Mouse (Mus musculus) hematopoietic stem cell, adult 5-6 weeks (primary cell): ENCODE results near the gene Gm17087. TPM values are rescaled to one million over a fixed set of nuclear protein-coding genes. Genes with fewer than 3 reads are reported as not detected.

Experiments used
- ATAC-seq, 2 experiments: fragments of 125-278 bp in 1 of 2; replicated peaks in 1 of 2; 2 replicates each; pipeline ENCODE4 v1.8.0; 2016 to 2017; ENCODE audit warnings: inconsistent platforms in 2 of 2, mild to moderate bottlenecking in 2 of 2, moderate number of reproducible peaks in 2 of 2, low read depth in 1 of 2, moderate TSS enrichment in 1 of 2; ENCODE audit not compliant: low FRiP score in 2 of 2, poor library complexity in 2 of 2, severe bottlenecking in 2 of 2, insufficient read depth in 1 of 2, low TSS enrichment in 1 of 2
- total RNA-seq: library from RNA; stranded (forward); fragments of 172-1452, 232-1000 nt; gene quantifications from 2 replicates; pipeline ENCODE4 v1.2.3, GENCODE M21; 2017

Gene Gm17087
- total RNA-seq, 1 experiment from 2014 or later: not detected

- no peak for ATAC-seq
Observed at GRCm38 (mm10) chr17:8553601-8554000, 13.1 kb downstream of the Gm17087 start.

- no peak for ATAC-seq
Observed at GRCm38 (mm10) chr17:8552346-8553035, 14.3 kb downstream of the Gm17087 start.

- ATAC-seq: no peak
Observed at GRCm38 (mm10) chr17:8551641-8552040, 15.1 kb downstream of the Gm17087 start.

- no peak for ATAC-seq
Observed at GRCm38 (mm10) chr17:8548733-8549132, 18.0 kb downstream of the Gm17087 start.

GRCm38 (mm10) chr17:8546366-8546765, 20.4 kb downstream of the Gm17087 start:
- no peak for ATAC-seq

- ATAC-seq: no peak
Observed at GRCm38 (mm10) chr17:8541974-8542538, 24.7 kb downstream of the Gm17087 start.

- no peak for ATAC-seq
Observed at GRCm38 (mm10) chr17:8538102-8538501, 28.6 kb downstream of the Gm17087 start.

- ATAC-seq: no peak
Observed at GRCm38 (mm10) chr17:8536522-8536921, 30.2 kb downstream of the Gm17087 start.

GRCm38 (mm10) chr17:8533828-8534227, 32.9 kb downstream of the Gm17087 start:
- ATAC-seq: no peak

- no peak for ATAC-seq
Observed at GRCm38 (mm10) chr17:8532609-8533008, 34.1 kb downstream of the Gm17087 start.

- ATAC-seq: no peak
Observed at GRCm38 (mm10) chr17:8528641-8529040, 38.1 kb downstream of the Gm17087 start.

GRCm38 (mm10) chr17:8526815-8527261, 39.9 kb downstream of the Gm17087 start:
- no peak for ATAC-seq

GRCm38 (mm10) chr17:8525971-8526740, 40.6 kb downstream of the Gm17087 start:
- peak; percentile 29 to 38; a peak in 3 of 4 replicates for ATAC-seq

GRCm38 (mm10) chr17:8525225-8525721, 41.5 kb downstream of the Gm17087 start, which contains the start of gene Pde10a:
Gene Pde10a (plus strand): TSS chr17:8525372.
- no peak for ATAC-seq

GRCm38 (mm10) chr17:8524387-8525165, 42.2 kb downstream of the Gm17087 start:
- peak in 1 of 2 experiments; percentile 52; a peak in 2 of 4 replicates for ATAC-seq

- no peak for ATAC-seq
Observed at GRCm38 (mm10) chr17:8523986-8524385, 42.8 kb downstream of the Gm17087 start.

- ATAC-seq: no peak
Observed at GRCm38 (mm10) chr17:8516006-8516405, 50.7 kb downstream of the Gm17087 start.
